Mouse (Mus musculus) frontal cortex, adult 2 months (tissue): Measurements from ENCODE around the gene Olfr657. TPM values are rescaled to one million over a fixed set of nuclear protein-coding genes. Genes with fewer than 3 reads are reported as not detected.
A peak's percentile ranks its signal among the peaks of the same experiment; 100 is the strongest.

Experiments
- DNase-seq, 2 experiments: peaks; one replicate each; pipeline ENCODE4 v3.0.0; 2022; ENCODE audit warnings: low spot score in 1 of 2; ENCODE audit errors: extremely low spot score in 1 of 2
- polyA plus RNA-seq: library from polyadenylated mRNA; depleted of rRNA; stranded (reverse); fragments of >200 nt; gene quantifications from 2 replicates; pipeline ENCODE4 v1.2.3, GENCODE M21; 2012; rRNA removed

Olfr657 gene
- polyA plus RNA-seq: not detected in 2 replicates

- DNase-seq: no peak
Observed at GRCm38 (mm10) chr7:104624494-104624893, at the start of gene Olfr657. Olfr657 (plus strand) TSS chr7:104624794.

DNA sequence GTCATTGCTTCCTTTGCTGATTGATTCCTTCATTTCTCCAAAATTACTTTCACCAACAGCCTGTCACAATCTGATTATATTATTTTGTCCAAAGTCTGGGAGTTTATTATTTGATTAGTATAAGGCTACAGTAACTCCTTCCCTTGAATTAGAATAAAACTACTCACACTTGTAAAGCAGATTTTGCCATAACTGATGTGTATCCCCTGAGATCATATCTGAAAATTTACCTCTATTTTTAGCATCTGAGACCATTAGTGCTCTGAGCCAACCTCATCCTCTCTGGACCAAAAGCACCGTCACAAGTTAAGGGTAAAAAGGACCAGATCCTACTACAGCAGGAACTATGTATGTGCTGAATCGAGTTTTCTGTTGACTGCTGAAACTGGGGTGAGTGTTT, 47.6 kb upstream of the Olfr657 start, which contains the start of gene Olfr653:
TSS of gene Olfr653 (plus strand) at position 301 of the 400 bp plus-strand sequence.
- no peak for DNase-seq

DNA sequence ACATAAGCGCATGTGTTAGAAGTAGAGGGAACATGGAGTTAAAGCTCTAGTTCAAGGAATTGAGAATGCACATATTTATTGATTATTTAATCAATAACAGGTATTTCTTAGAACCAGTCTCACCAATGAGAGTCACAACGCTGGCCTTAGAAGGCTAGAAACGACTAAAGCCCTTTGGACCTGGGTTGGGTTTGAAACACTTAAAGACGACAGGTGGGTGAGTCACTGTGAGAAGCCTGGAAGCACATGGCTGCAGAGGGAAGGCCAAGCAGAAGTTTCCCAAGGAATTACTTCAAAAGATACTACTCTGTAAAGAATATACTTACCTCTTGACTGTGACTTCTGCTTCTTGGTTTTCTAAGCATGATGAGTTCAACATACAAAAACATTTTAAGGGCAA, 43.7 kb upstream of the Olfr657 start:
- DNase-seq: no peak

DNA sequence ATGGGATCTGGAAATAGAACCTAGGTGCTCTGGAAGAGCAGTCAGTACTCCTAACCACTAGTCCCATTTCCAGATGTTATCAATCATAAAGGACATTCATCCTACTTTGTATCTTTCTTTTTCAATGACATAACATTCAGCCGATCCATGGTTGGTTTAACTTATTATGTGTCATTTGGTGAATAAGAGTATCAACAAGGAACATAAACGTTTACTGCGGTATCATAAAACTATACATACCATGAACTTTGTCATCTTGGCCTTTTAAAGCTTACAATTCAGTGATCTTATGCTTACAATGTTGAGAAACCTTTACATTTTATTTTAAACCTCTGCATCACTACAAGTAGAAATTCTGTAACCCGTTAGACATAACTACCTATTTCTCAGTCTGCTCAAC, 43.2 kb upstream of the Olfr657 start:
- DNase-seq: no peak

GRCm38 (mm10) chr7:104586725-104587124, 37.9 kb upstream of the Olfr657 start, which contains the start of gene Olfr654:
Olfr654 (plus strand) TSS chr7:104587025.
- no peak for DNase-seq

GRCm38 (mm10) chr7:104588274-104588673, 36.3 kb upstream of the Olfr657 start:
- DNase-seq: no peak

DNA sequence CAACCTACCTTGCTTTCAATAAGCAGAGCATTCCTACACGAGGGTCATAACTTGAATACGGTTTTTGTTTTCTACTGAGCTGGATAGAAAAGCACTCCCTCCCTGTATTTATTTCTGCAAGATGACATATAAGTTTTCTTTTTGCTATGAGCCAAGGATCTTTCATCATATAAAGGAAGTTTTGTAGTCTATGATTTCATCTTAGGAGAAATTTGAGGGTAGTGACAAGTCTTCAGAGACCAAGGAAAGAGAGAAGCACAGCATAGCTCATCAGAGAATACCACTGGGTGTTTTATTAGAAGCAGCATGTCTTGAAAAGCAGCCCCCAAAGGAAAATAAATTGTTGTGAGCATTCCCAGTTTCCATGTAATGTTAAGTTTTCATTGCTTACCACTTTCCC, 22.9 kb upstream of the Olfr657 start, which contains the start of gene Olfr655:
TSS of gene Olfr655 (minus strand) at position 101 of the 400 bp plus-strand sequence.
- no peak for DNase-seq

DNA sequence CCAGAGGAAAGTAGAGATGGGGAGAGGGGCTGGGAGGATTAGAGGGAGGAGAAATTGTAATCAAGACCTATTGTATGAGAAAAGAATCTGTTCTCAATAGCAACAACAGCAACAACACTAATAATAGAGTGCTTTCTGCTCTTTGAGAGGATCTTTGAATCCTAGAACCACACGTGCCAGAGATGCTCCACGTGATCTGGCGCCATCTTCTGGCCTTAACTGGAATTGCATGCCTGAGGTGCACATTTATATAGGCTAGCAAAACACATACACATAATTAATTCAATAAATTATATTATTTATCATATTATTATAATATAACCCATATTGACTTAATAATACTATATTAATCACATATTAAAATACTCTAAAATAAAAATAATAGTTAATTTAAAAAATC, 21.4 kb upstream of the Olfr657 start:
- DNase-seq: no peak

DNA sequence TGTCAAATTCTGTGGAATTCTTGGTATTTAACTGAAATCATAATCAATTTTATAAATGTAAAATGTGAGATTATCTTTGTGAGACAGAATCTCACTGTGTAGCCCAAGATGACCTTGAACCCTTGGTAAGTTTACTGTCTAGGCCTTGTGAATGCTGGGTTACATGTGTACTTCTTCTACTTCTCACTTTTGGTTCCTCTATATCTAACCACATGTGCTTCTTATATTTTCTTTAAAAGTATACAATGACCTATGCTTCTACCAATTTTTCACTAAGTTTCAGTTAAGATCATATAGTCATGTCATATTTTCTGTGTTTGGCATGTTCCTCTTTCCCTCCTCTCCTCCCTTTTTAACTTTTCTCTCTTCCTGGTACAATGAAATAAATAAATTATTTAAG, 19.9 kb upstream of the Olfr657 start:
- DNase-seq: no peak

DNA sequence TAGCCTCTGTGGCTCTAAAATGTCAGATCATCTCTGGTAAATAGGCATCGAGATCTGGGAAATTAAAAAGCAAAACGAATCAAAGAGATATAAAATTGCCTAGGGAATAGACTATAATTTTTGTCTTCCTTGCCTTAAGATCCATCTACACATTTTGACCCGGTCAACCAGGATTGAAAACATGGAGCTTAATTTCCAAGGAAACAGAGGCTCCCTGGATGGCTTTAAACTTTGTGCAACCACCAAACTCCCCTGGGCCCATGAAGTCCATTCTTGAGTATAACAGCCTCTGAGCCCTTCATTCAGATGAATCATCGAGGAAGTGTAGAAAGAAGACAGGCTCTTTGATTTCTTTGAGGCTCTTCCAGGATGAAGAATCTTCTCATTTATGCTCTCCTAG, 10.9 kb upstream of the Olfr657 start, which contains the start of gene Olfr656:
TSS of gene Olfr656 (plus strand) at position 301 of the 400 bp plus-strand sequence.
- DNase-seq: no peak

DNA sequence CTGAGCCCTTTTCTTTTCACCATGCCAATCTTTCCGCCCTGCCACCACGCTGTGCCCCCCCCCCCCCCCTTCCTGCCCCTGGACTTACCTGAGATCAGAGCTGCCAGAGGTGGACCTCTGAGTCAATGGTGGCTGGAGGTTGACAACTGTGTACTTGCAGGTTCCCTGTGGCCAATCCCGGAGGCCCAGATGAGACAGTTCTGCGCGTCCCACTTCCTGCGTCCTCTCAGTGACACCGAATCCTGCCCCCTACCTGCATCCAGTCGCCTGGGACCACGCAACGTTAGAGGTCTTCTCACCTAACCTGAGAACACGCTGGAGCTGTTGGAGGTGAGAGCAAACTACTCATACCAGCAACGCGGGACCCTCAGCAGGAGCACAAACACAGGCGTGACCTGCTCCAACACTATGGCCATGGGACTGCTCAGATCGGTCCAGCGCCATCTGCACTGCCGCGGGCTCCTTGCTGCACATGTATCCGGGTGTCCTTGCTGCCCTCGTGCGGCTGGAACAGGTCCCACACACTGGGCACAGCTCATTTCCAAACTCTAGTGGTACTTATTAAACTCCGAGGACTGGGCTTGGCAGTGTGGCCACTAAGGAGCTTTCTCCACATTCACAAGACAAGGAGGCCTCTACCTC, 22.4 kb downstream of the Olfr657 start, which contains the start of gene Olfr658:
TSS of gene Olfr658 (minus strand) at position 465 of the 642 bp plus-strand sequence.
- peak in 1 of 2 experiments; percentile 35 for DNase-seq

DNA sequence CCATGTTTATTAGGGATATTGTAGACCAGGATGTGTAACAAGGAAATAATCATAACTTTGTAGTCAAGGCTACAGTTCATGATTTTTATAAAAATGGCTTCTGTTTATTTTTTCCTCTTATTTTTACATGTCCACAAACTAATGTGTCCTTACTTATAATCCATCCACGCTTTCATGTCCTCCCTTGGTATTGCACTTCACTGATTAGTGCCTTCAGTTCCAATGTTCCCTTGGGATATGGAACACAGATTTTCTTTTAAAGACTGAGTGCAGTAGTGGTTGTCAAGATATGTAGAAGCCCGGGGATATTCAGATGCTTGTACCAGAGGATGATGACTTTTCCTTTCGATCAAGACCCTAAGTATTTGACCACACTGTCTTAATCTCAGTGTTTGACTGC, 41.9 kb downstream of the Olfr657 start, which contains the start of gene Olfr659:
TSS of gene Olfr659 (plus strand) at position 301 of the 400 bp plus-strand sequence.
- no peak for DNase-seq

- no peak for DNase-seq
Observed at GRCm38 (mm10) chr7:104686201-104686600, 61.6 kb downstream of the Olfr657 start, which contains the start of gene Olfr661. Olfr661 (plus strand) TSS chr7:104686501.

Other genes with a start within 250 kb of the Olfr657 start
- gene Trim30c, start 224.0 kb upstream of the Olfr657 start, polyA plus RNA-seq: 0.04 TPM in 1 of 2 replicates, not detected in the other
- gene Trim30a, start 159.6 kb upstream of the Olfr657 start, polyA plus RNA-seq: 2.6 and 2.8 TPM in 2 replicates
- 1.6 and 1.8 TPM in 2 replicates for gene Trim30d, start 116.9 kb upstream of the Olfr657 start, polyA plus RNA-seq
- gene Olfr651, start 74.7 kb upstream of the Olfr657 start, polyA plus RNA-seq: not detected in 2 replicates
- gene Olfr652, start 63.9 kb upstream of the Olfr657 start, polyA plus RNA-seq: not detected in 2 replicates
- not detected in 2 replicates for gene Olfr653, start 47.5 kb upstream of the Olfr657 start, polyA plus RNA-seq
- not detected in 2 replicates for gene Olfr654, start 37.8 kb upstream of the Olfr657 start, polyA plus RNA-seq
- gene Olfr655, start 23.0 kb upstream of the Olfr657 start, polyA plus RNA-seq: not detected in 2 replicates
- not detected in 2 replicates for gene Olfr656, start 10.8 kb upstream of the Olfr657 start, polyA plus RNA-seq
- 0.06 TPM in 1 of 2 replicates, not detected in the other for gene Olfr658, start 22.5 kb downstream of the Olfr657 start, polyA plus RNA-seq
- gene Olfr659, start 42.0 kb downstream of the Olfr657 start, polyA plus RNA-seq: not detected in 2 replicates
- gene Olfr661, start 61.7 kb downstream of the Olfr657 start, polyA plus RNA-seq: 0.11 TPM in 1 of 2 replicates, not detected in the other
- gene Usp17le, start 152.7 kb downstream of the Olfr657 start, polyA plus RNA-seq: not detected in 2 replicates
- gene Usp17lb, start 217.8 kb downstream of the Olfr657 start, polyA plus RNA-seq: not detected in 2 replicates
- not detected in 2 replicates for gene Usp17la, start 232.2 kb downstream of the Olfr657 start, polyA plus RNA-seq